Mouse (Mus musculus): ENCODE measurements around the gene Bclaf1. TPM values are rescaled to one million over a fixed set of nuclear protein-coding genes. Genes with fewer than 3 reads are reported as not detected.
A peak's percentile ranks its signal among the peaks of the same experiment; 100 is the strongest.

Bclaf1 gene
- polyA plus RNA-seq, 1 experiment = 19.2 TPM

- no peaks in the 10 kb centered on the region for H3K27me3 ChIP-seq (ENCODE audit: control insufficient read depth, insufficient read depth, insufficient read length)
- TF ChIP-seq FOSL1 (IDR thresholded peaks at IDR 0.05; ENCODE audit: insufficient read depth, low read length, poor library complexity, severe bottlenecking) (no peak), USF1 (IDR thresholded peaks at IDR 0.05; ENCODE audit: low read depth) (no peak), MYOD1 (IDR thresholded peaks at IDR 0.05; ENCODE audit: control insufficient read depth, insufficient read length, low read depth) (no peak), CEBPB (IDR thresholded peaks at IDR 0.05; ENCODE audit: low read depth) (no peak), CTCF (IDR thresholded peaks at IDR 0.05; ENCODE audit: control insufficient read depth, insufficient read depth, insufficient read length) (no peak), MAX (IDR thresholded peaks at IDR 0.05) (no peak), MYOG (IDR thresholded peaks at IDR 0.05; ENCODE audit: control insufficient read depth, extremely low read depth, insufficient read length) (no peak)
- no peaks in the 10 kb centered on the region for H3K79me3 ChIP-seq (ENCODE audit: low read depth)
- H3ac ChIP-seq (ENCODE audit: control insufficient read depth, insufficient read length, low read depth) = no peak overlapping the region
- no peaks in the 10 kb centered on the region for H3K79me2 ChIP-seq (ENCODE audit: control insufficient read depth, insufficient read depth)
- no peak overlapping the region for H3K4me3 ChIP-seq (ENCODE audit: insufficient read depth, poor library complexity, severe bottlenecking)
- H3K36me3 ChIP-seq (ENCODE audit: control insufficient read depth, insufficient read depth) = no peaks in the 10 kb centered on the region
Observed at GRCm38 (mm10) chr10:20285994-20286836, 26.1 kb upstream of the Bclaf1 start.

DNA sequence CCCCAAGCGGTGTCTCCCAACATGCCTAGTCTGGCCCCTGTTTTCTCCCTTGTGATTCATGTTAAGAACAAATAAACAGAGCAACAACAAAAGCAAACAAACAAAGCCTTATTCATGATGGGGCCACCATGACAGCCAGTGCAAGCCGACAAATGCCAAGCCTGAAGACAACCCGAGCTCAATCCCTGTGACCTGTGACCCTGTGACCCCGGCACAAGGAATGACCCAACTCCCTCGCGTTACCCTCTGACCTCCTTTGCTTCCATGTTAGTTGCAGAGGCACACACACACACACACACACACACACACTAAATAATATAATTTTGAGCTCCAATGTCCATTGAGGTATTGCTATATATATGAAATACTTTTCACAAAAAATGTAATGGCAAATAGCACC, 24.9 kb upstream of the Bclaf1 start:
- Histone ChIP-seq H3K36me3 (ENCODE audit: control insufficient read depth, insufficient read depth) (no peaks in the 10 kb centered on the region), H3K79me2 (ENCODE audit: control insufficient read depth, insufficient read depth) (no peaks in the 10 kb centered on the region), H3ac (ENCODE audit: control insufficient read depth, insufficient read length, low read depth) (no peak overlapping the region), H3K79me3 (ENCODE audit: low read depth) (no peaks in the 10 kb centered on the region), H3K4me3 (ENCODE audit: insufficient read depth, poor library complexity, severe bottlenecking) (no peak overlapping the region), H3K27me3 (ENCODE audit: control insufficient read depth, insufficient read depth, insufficient read length) (no peaks in the 10 kb centered on the region)
- TF ChIP-seq MYOG (IDR thresholded peaks at IDR 0.05; ENCODE audit: control insufficient read depth, extremely low read depth, insufficient read length) (no peak), MYOD1 (IDR thresholded peaks at IDR 0.05; ENCODE audit: control insufficient read depth, insufficient read length, low read depth) (no peak), CTCF (IDR thresholded peaks at IDR 0.05; ENCODE audit: control insufficient read depth, insufficient read depth, insufficient read length) (no peak), USF1 (IDR thresholded peaks at IDR 0.05; ENCODE audit: low read depth) (no peak), FOSL1 (IDR thresholded peaks at IDR 0.05; ENCODE audit: insufficient read depth, low read length, poor library complexity, severe bottlenecking) (no peak), CEBPB (IDR thresholded peaks at IDR 0.05; ENCODE audit: low read depth) (no peak), MAX (IDR thresholded peaks at IDR 0.05) (no peak)

GRCm38 (mm10) chr10:20290467-20290883, 21.8 kb upstream of the Bclaf1 start:
- H3K4me3 ChIP-seq (ENCODE audit: insufficient read depth, poor library complexity, severe bottlenecking) = no peak overlapping the region
- H3K27me3 ChIP-seq (ENCODE audit: control insufficient read depth, insufficient read depth, insufficient read length) = no peaks in the 10 kb centered on the region
- no peak overlapping the region for H3ac ChIP-seq (ENCODE audit: control insufficient read depth, insufficient read length, low read depth)
- H3K79me3 ChIP-seq (ENCODE audit: low read depth) = no peaks in the 10 kb centered on the region
- no peak for TF ChIP-seq FOSL1 (IDR thresholded peaks at IDR 0.05; ENCODE audit: insufficient read depth, low read length, poor library complexity, severe bottlenecking)
- TF ChIP-seq MYOD1 (IDR thresholded peaks at IDR 0.05; ENCODE audit: control insufficient read depth, insufficient read length, low read depth) = no peak
- no peak for TF ChIP-seq USF1 (IDR thresholded peaks at IDR 0.05; ENCODE audit: low read depth)
- TF ChIP-seq MYOG (IDR thresholded peaks at IDR 0.05; ENCODE audit: control insufficient read depth, extremely low read depth, insufficient read length) = no peak
- TF ChIP-seq CTCF (IDR thresholded peaks at IDR 0.05; ENCODE audit: control insufficient read depth, insufficient read depth, insufficient read length) = peak; percentile 45
- TF ChIP-seq MAX (IDR thresholded peaks at IDR 0.05) = no peak
- TF ChIP-seq CEBPB (IDR thresholded peaks at IDR 0.05; ENCODE audit: low read depth) = no peak
- H3K79me2 ChIP-seq (ENCODE audit: control insufficient read depth, insufficient read depth) = no peaks in the 10 kb centered on the region
- H3K36me3 ChIP-seq (ENCODE audit: control insufficient read depth, insufficient read depth) = no peaks in the 10 kb centered on the region

DNA sequence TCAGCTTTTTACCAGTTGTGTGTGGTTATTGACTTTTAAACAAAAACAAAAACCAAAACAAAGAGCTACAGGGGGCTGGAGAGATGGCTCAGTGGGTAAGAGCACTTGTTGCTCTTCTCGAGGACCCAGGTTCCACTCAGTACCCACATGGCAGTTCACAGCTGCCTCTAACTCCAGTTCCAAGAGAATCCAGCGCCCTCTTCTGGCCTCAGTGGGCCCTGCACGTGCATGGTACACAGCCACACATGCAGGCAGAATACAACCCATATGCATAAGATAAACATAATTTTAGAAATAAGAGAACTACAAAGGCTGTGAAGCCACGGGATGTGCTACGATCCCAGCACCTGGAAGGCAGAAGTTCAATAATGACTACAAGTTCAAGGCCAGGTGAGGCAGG, 16.3 kb upstream of the Bclaf1 start:
- Histone ChIP-seq H3K27me3 (ENCODE audit: control insufficient read depth, insufficient read depth, insufficient read length) (no peaks in the 10 kb centered on the region), H3K79me3 (ENCODE audit: low read depth) (no peaks in the 10 kb centered on the region), H3ac (ENCODE audit: control insufficient read depth, insufficient read length, low read depth) (no peak overlapping the region), H3K36me3 (ENCODE audit: control insufficient read depth, insufficient read depth) (no peaks in the 10 kb centered on the region), H3K79me2 (ENCODE audit: control insufficient read depth, insufficient read depth) (no peaks in the 10 kb centered on the region), H3K4me3 (ENCODE audit: insufficient read depth, poor library complexity, severe bottlenecking) (no peak overlapping the region)
- TF ChIP-seq CEBPB (IDR thresholded peaks at IDR 0.05; ENCODE audit: low read depth) (no peak), MYOG (IDR thresholded peaks at IDR 0.05; ENCODE audit: control insufficient read depth, extremely low read depth, insufficient read length) (no peak), CTCF (IDR thresholded peaks at IDR 0.05; ENCODE audit: control insufficient read depth, insufficient read depth, insufficient read length) (no peak), USF1 (IDR thresholded peaks at IDR 0.05; ENCODE audit: low read depth) (no peak), FOSL1 (IDR thresholded peaks at IDR 0.05; ENCODE audit: insufficient read depth, low read length, poor library complexity, severe bottlenecking) (no peak), MYOD1 (IDR thresholded peaks at IDR 0.05; ENCODE audit: control insufficient read depth, insufficient read length, low read depth) (no peak), MAX (IDR thresholded peaks at IDR 0.05) (no peak)

- TF ChIP-seq MYOD1 (IDR thresholded peaks at IDR 0.05; ENCODE audit: control insufficient read depth, insufficient read length, low read depth) = no peak
- no peak for TF ChIP-seq CTCF (IDR thresholded peaks at IDR 0.05; ENCODE audit: control insufficient read depth, insufficient read depth, insufficient read length)
- TF ChIP-seq CEBPB (IDR thresholded peaks at IDR 0.05; ENCODE audit: low read depth) = no peak
- no peak for TF ChIP-seq USF1 (IDR thresholded peaks at IDR 0.05; ENCODE audit: low read depth)
- no peak overlapping the region for H3K4me3 ChIP-seq (ENCODE audit: insufficient read depth, poor library complexity, severe bottlenecking)
- H3K36me3 ChIP-seq (ENCODE audit: control insufficient read depth, insufficient read depth) = no peaks in the 10 kb centered on the region
- H3K79me3 ChIP-seq (ENCODE audit: low read depth) = no peaks in the 10 kb centered on the region
- no peaks in the 10 kb centered on the region for H3K79me2 ChIP-seq (ENCODE audit: control insufficient read depth, insufficient read depth)
- no peaks in the 10 kb centered on the region for H3K27me3 ChIP-seq (ENCODE audit: control insufficient read depth, insufficient read depth, insufficient read length)
- H3ac ChIP-seq (ENCODE audit: control insufficient read depth, insufficient read length, low read depth) = no peak overlapping the region
Observed at GRCm38 (mm10) chr10:20298152-20298920, 13.9 kb upstream of the Bclaf1 start.

Data from C2C12 (cell line).